Mouse (Mus musculus) heart, postnatal 0 days (tissue): Measurements from ENCODE around the gene St8sia4. TPM values are rescaled to one million over a fixed set of nuclear protein-coding genes. Genes with fewer than 3 reads are reported as not detected.
A peak's percentile ranks its signal among the peaks of the same experiment; 100 is the strongest.

Experiments
- ATAC-seq: fragments of 200-750 bp; cut with Nextera tagmentation; 2 replicates; pipeline ENCODE4 v1.8.0; 2017; ENCODE audit warnings: low read depth, moderate number of reproducible peaks, moderate library complexity; ENCODE audit not compliant: insufficient read depth
- DNase-seq: peaks from one replicate; pipeline ENCODE4 v3.0.0-alpha.2; 2016; ENCODE audit warnings: low spot score
- H3K27ac ChIP-seq: fragments of 300-500 bp; sonication (generic); 2 replicates; pipeline ENCODE4 v1.5.1; 2014; ENCODE audit warnings: low read depth, mild to moderate bottlenecking
- H3K27me3 ChIP-seq: fragments of 300-500 bp; sonication (generic); 2 replicates; pipeline ENCODE4 v1.6.1; 2014; ENCODE audit warnings: low read length, mixed read lengths; ENCODE audit not compliant: control insufficient read depth, insufficient read depth
- H3K36me3 ChIP-seq: fragments of 300-500 bp; sonication (generic); replicated peaks from 2 replicates; pipeline ENCODE4 v1.6.1; 2014; ENCODE audit warnings: low read length, mixed read lengths; ENCODE audit not compliant: control insufficient read depth, insufficient read depth
- H3K4me1 ChIP-seq: fragments of 300-500 bp; sonication (generic); 2 replicates; pipeline ENCODE4 v1.6.1; 2014; ENCODE audit warnings: antibody characterized with exemption; ENCODE audit not compliant: control insufficient read depth, insufficient read depth
- H3K4me2 ChIP-seq: fragments of 300-500 bp; sonication (generic); 2 replicates; pipeline ENCODE4 v1.6.1; 2014; ENCODE audit warnings: low read depth, mild to moderate bottlenecking, low read length, moderate library complexity
- H3K4me3 ChIP-seq: fragments of 300-500 bp; sonication (generic); 2 replicates; pipeline ENCODE4 v1.5.1; 2014; ENCODE audit warnings: low read depth, low read length
- H3K9ac ChIP-seq: fragments of 300-500 bp; sonication (generic); replicated peaks from 2 replicates; pipeline ENCODE4 v1.6.1; 2014; ENCODE audit warnings: low read depth, low read length, mixed read lengths
- H3K9me3 ChIP-seq: fragments of 300-500 bp; sonication (generic); replicated peaks from 2 replicates; pipeline ENCODE4 v1.6.1; 2016; ENCODE audit warnings: low read length; ENCODE audit not compliant: control insufficient read depth
- CTCF ChIP-seq: IDR thresholded peaks from 2 replicates; pipeline ENCODE4 v1.5.1; 2016; ENCODE audit warnings: antibody characterized with exemption, control low read depth, low read depth
- EP300 ChIP-seq: IDR thresholded peaks from 2 replicates; pipeline ENCODE4 v1.6.1; 2016; ENCODE audit warnings: antibody characterized with exemption, low read depth
- WGBS: fragments of 180-500 bp; shearing (Covaris S2); extraction: QIAGEN DNeasy Blood & Tissue Kit; methylation state at CpG from one replicate; pipeline ENCODE4 v1.1.7; 2014; 5-methylcytosine and 5-hydroxymethylcytosine counted together
- polyA plus RNA-seq: library from polyadenylated mRNA; unstranded; fragments of >200 nt; fragmentation: Nextera tagmentation; extraction: Ambion mirVana; gene quantifications from 2 replicates; pipeline ENCODE4 v1.2.1, GENCODE M21; 2015
- total RNA-seq: library from RNA; depleted of rRNA; stranded (reverse); fragments of >200 nt; gene quantifications from 2 replicates; pipeline ENCODE4 v1.2.3, GENCODE M21; 2014; ENCODE audit warnings: low replicate concordance

The St8sia4 gene
- total and polyA plus RNA-seq, 2 experiments from 2014 or later, result 1.5 to 3.8 TPM

GRCm38 (mm10) chr1:95666541-95667320 lies 640 bp downstream of the St8sia4 start:
- H3K36me3 ChIP-seq, result no peaks in the 10 kb centered on the region
- no peak for DNase-seq
- peaks cover 5% of the 10 kb centered on the region; the same call in 1 of the 2 replicates for H3K4me1 ChIP-seq
- H3K9ac ChIP-seq, result no peak overlapping the region; the same call in 1 of the 2 replicates
- H3K4me3 ChIP-seq, result peak overlapping the region; percentile 60
- H3K4me2 ChIP-seq, result peak overlapping the region; percentile 86
- WGBS, result 2% methylated on average over 13 of the region's 14 CpGs
- TF ChIP-seq CTCF, result no peak
- no peak for TF ChIP-seq EP300
- ATAC-seq, result no peak
- H3K27me3 ChIP-seq, result peaks cover 22% of the 10 kb centered on the region
- no peaks in the 10 kb centered on the region for H3K9me3 ChIP-seq
- H3K27ac ChIP-seq, result peak overlapping the region; percentile 63

GRCm38 (mm10) chr1:95665951-95666484 lies 1.4 kb downstream of the St8sia4 start:
- Histone ChIP-seq H3K4me1 (peaks cover 5% of the 10 kb centered on the region; the same call in 1 of the 2 replicates), H3K9me3 (no peaks in the 10 kb centered on the region), H3K9ac (no peak overlapping the region), H3K27ac (peak overlapping the region; percentile 69), H3K36me3 (no peaks in the 10 kb centered on the region), H3K27me3 (peaks cover 22% of the 10 kb centered on the region), H3K4me2 (peak overlapping the region; percentile 86), H3K4me3 (peak overlapping the region; percentile 60)
- WGBS, result 5% methylated on average over 17 of the region's 17 CpGs
- TF ChIP-seq CTCF (no peak), EP300 (no peak)
- ATAC-seq (peak; percentile 45; the same call in 1 of the 2 replicates), DNase-seq (no peak)

- 0 out of 2 replicates have a peak overlapping the region, but pooled peaks have one; percentile 2 for H3K9ac ChIP-seq
- TF ChIP-seq CTCF (no peak), EP300 (no peak)
- no peak for DNase-seq
- no peak for ATAC-seq
- H3K4me1 ChIP-seq, result peaks cover 5% of the 10 kb centered on the region; the same call in 1 of the 2 replicates
- H3K27me3 ChIP-seq, result peaks cover 22% of the 10 kb centered on the region
- WGBS, result 22% methylated on average over 22 of the region's 22 CpGs
- H3K4me3 ChIP-seq, result peak overlapping the region; percentile 60
- no peaks in the 10 kb centered on the region for H3K36me3 ChIP-seq
- H3K4me2 ChIP-seq, result peak overlapping the region; percentile 86
- H3K27ac ChIP-seq, result peak overlapping the region; percentile 69
- H3K9me3 ChIP-seq, result no peaks in the 10 kb centered on the region
Observed at GRCm38 (mm10) chr1:95664969-95665702, 2.2 kb downstream of the St8sia4 start.

DNA sequence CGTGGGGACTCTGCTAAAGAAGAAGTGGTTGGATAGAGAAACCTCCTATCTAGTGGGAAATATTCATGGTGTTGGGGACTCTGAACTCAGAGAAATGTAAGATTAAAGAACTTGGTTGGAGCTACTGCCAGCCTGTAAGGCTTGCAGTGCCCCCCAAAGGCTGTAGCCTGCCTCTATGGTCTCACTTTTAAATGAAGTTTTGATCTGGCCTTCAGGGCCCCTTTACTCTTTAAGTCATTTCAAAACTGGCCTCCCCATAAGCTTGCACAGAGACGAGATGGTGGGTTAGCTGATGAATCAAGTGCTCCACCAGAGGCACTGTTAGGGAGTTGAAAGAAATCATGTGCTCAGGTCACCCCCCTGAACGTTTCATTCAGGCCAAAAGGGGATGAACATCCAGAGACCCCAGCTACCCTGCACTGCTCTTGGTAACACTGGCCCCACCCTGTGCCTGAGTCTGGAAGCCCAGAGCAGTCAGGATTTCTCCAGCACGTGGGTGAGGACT lies 3.0 kb downstream of the St8sia4 start:
- peak overlapping the region; percentile 86; the same call in 1 of the 2 replicates for H3K4me2 ChIP-seq
- H3K27me3 ChIP-seq, result peaks cover 22% of the 10 kb centered on the region
- DNase-seq (no peak), ATAC-seq (no peak)
- H3K4me3 ChIP-seq, result peak overlapping the region; percentile 60; the same call in 1 of the 2 replicates
- TF ChIP-seq CTCF (no peak), EP300 (no peak)
- peaks cover 5% of the 10 kb centered on the region; the same call in 1 of the 2 replicates for H3K4me1 ChIP-seq
- H3K36me3 ChIP-seq, result no peaks in the 10 kb centered on the region
- no peak overlapping the region for H3K9ac ChIP-seq
- no peak overlapping the region for H3K27ac ChIP-seq
- 22% methylated on average over 4 of the region's 4 CpGs for WGBS
- H3K9me3 ChIP-seq, result no peaks in the 10 kb centered on the region

GRCm38 (mm10) chr1:95657051-95657668 lies 10.2 kb downstream of the St8sia4 start:
- H3K9me3 ChIP-seq, result no peaks in the 10 kb centered on the region
- H3K4me1 ChIP-seq, result no peaks in the 10 kb centered on the region
- H3K36me3 ChIP-seq, result no peaks in the 10 kb centered on the region
- no peak overlapping the region for H3K4me2 ChIP-seq
- DNase-seq (no peak), ATAC-seq (no peak)
- 65% methylated on average over 5 of the region's 5 CpGs for WGBS
- TF ChIP-seq EP300 (no peak), CTCF (no peak)
- H3K4me3 ChIP-seq, result no peak overlapping the region
- H3K9ac ChIP-seq, result no peak overlapping the region
- H3K27ac ChIP-seq, result no peak overlapping the region
- no peaks in the 10 kb centered on the region for H3K27me3 ChIP-seq
